Mouse (Mus musculus): Measurements from ENCODE around the gene Vmn2r19. TPM values are rescaled to one million over a fixed set of nuclear protein-coding genes. Genes with fewer than 3 reads are reported as not detected.

The Vmn2r19 gene
- total RNA-seq, 2 experiments from 2014 or later: not detected

Other genes starting within 250 kb of the Vmn2r19 start
- 1 to 10 TPM; 1.4 to 2.5 TPM for gene Clec4a2, start 201.9 kb upstream of the Vmn2r19 start, total RNA-seq (2021)
- gene Clec4b2, start 135.4 kb upstream of the Vmn2r19 start, total RNA-seq (2021): not detected
- gene Clec4n, start 78.5 kb upstream of the Vmn2r19 start, total RNA-seq (2021): not detected
- not detected for gene Clec4d, start 46.2 kb upstream of the Vmn2r19 start, total RNA-seq (2021)
- not detected for gene Clec4e, start 18.5 kb upstream of the Vmn2r19 start, total RNA-seq (2021)
- gene Vmn2r20, start 109.8 kb downstream of the Vmn2r19 start, total RNA-seq (2021): not detected
- gene Vmn2r21, start 225.1 kb downstream of the Vmn2r19 start, total RNA-seq (2021): not detected